Mouse (Mus musculus) limb, embryonic 14.5 days (tissue): ENCODE results near the gene Sema5a. TPM values are rescaled to one million over a fixed set of nuclear protein-coding genes. Genes with fewer than 3 reads are reported as not detected.

Experiments
- ATAC-seq: fragments of 200-750 bp; cut with Nextera tagmentation; 2 replicates; pipeline ENCODE4 v1.8.0; 2017; ENCODE audit warnings: low read depth, moderate number of reproducible peaks, moderate TSS enrichment; ENCODE audit not compliant: low FRiP score
- DNase-seq: peaks from one replicate; pipeline ENCODE4 v3.0.0-alpha.2; 2015; ENCODE audit warnings: low spot score
- H3K27ac ChIP-seq: fragments of 300-500 bp; sonication (generic); replicated peaks from 2 replicates; pipeline ENCODE4 v1.5.1; 2014; ENCODE audit warnings: low read depth, mild to moderate bottlenecking, low read length, moderate library complexity, mixed read lengths
- H3K27me3 ChIP-seq: fragments of 300-500 bp; sonication (generic); 2 replicates; pipeline ENCODE4 v1.6.1; 2014; ENCODE audit warnings: low read length, mixed read lengths; ENCODE audit not compliant: control insufficient read depth, insufficient read depth
- H3K36me3 ChIP-seq: fragments of 300-500 bp; sonication (generic); 2 replicates; pipeline ENCODE4 v1.6.1; 2014; ENCODE audit warnings: mild to moderate bottlenecking, low read length, moderate library complexity, mixed read lengths; ENCODE audit not compliant: control insufficient read depth, insufficient read depth
- H3K4me1 ChIP-seq: fragments of 300-500 bp; sonication (generic); 2 replicates; pipeline ENCODE4 v1.6.1; 2014; ENCODE audit warnings: antibody characterized with exemption, low read length, mixed read lengths; ENCODE audit not compliant: control insufficient read depth, insufficient read depth
- H3K4me2 ChIP-seq: fragments of 300-500 bp; sonication (generic); replicated peaks from 2 replicates; pipeline ENCODE4 v1.6.1; 2014; ENCODE audit warnings: low read depth, mild to moderate bottlenecking, low read length, moderate library complexity; ENCODE audit not compliant: severe bottlenecking
- H3K4me3 ChIP-seq: fragments of 300-500 bp; sonication (generic); replicated peaks from 2 replicates; pipeline ENCODE4 v1.5.1; 2014; ENCODE audit warnings: low read length
- H3K9ac ChIP-seq: fragments of 300-500 bp; sonication (generic); 2 replicates; pipeline ENCODE4 v1.6.1; 2014; ENCODE audit warnings: mild to moderate bottlenecking, low read depth, low read length, moderate library complexity; ENCODE audit not compliant: severe bottlenecking
- H3K9me3 ChIP-seq: fragments of 300-500 bp; sonication (generic); 2 replicates; pipeline ENCODE4 v1.6.1; 2016; ENCODE audit warnings: low read length; ENCODE audit not compliant: control insufficient read depth
- POLR2A ChIP-seq: fragments of 200-500 bp; IDR thresholded peaks from 2 replicates; pipeline ENCODE4 v1.8.0; 2012; ENCODE audit warnings: inconsistent platforms, mild to moderate bottlenecking, moderate library complexity, borderline replicate concordance; ENCODE audit not compliant: insufficient read depth, insufficient read length; ENCODE audit errors: extremely low read depth
- WGBS: fragments of 180-500 bp; shearing (Covaris S2); extraction: QIAGEN DNeasy Blood & Tissue Kit; methylation state at CpG from one replicate; pipeline ENCODE4 v1.1.7; 2014; 5-methylcytosine and 5-hydroxymethylcytosine counted together
- polyA plus RNA-seq, 2 experiments: library from polyadenylated mRNA; depleted of rRNA in 1 of 2; stranded (reverse) in 1 of 2; unstranded in 1 of 2; fragments of >200 nt; fragmentation: Nextera tagmentation in 1 of 2; extraction: Ambion mirVana in 1 of 2; gene quantifications; 2 replicates each; pipeline versions ENCODE4 v1.2.1 to v1.2.3; 2012 to 2014

Gene Sema5a
- polyA plus RNA-seq, 2 experiments: 33.0 to 36.6 TPM

GRCm38 (mm10) chr15:32233451-32233850 is 11.2 kb upstream of the Sema5a start:
- TF ChIP-seq POLR2A: no peak
- no peak for DNase-seq
- no peaks in the 10 kb centered on the region for H3K9me3 ChIP-seq
- H3K27ac ChIP-seq: no peak overlapping the region
- 93% methylated on average over 1 of the region's 1 CpGs for WGBS
- no peaks in the 10 kb centered on the region for H3K36me3 ChIP-seq
- H3K27me3 ChIP-seq: no peaks in the 10 kb centered on the region
- no peak overlapping the region for H3K4me3 ChIP-seq
- H3K4me2 ChIP-seq: no peak overlapping the region
- no peak overlapping the region for H3K9ac ChIP-seq
- ATAC-seq: no peak
- no peaks in the 10 kb centered on the region for H3K4me1 ChIP-seq

GRCm38 (mm10) chr15:32239099-32239498 is 5.5 kb upstream of the Sema5a start:
- no peak overlapping the region for H3K27ac ChIP-seq
- DNase-seq (no peak), ATAC-seq (no peak)
- no peak for TF ChIP-seq POLR2A
- no peaks in the 10 kb centered on the region; the same call in 1 of the 2 replicates for H3K4me1 ChIP-seq
- H3K27me3 ChIP-seq: no peaks in the 10 kb centered on the region
- no peaks in the 10 kb centered on the region for H3K9me3 ChIP-seq
- no peak overlapping the region for H3K4me2 ChIP-seq
- H3K9ac ChIP-seq: no peak overlapping the region
- WGBS: 95% methylated on average over 2 of the region's 2 CpGs
- H3K4me3 ChIP-seq: no peak overlapping the region
- H3K36me3 ChIP-seq: peaks cover 15% of the 10 kb centered on the region

- ATAC-seq: no peak
- H3K4me3 ChIP-seq: no peak overlapping the region
- WGBS: 83% methylated on average over 3 of the region's 3 CpGs
- TF ChIP-seq POLR2A: no peak
- no peak overlapping the region for H3K27ac ChIP-seq
- H3K9ac ChIP-seq: no peak overlapping the region
- no peaks in the 10 kb centered on the region for H3K9me3 ChIP-seq
- peaks cover 15% of the 10 kb centered on the region for H3K36me3 ChIP-seq
- H3K4me1 ChIP-seq: no peaks in the 10 kb centered on the region; the same call in 1 of the 2 replicates
- no peak for DNase-seq
- H3K4me2 ChIP-seq: no peak overlapping the region
- no peaks in the 10 kb centered on the region for H3K27me3 ChIP-seq
These were observed 4.5 kb upstream of the Sema5a start for GRCm38 (mm10) chr15:32240159-32240558.

GRCm38 (mm10) chr15:32241666-32242065 is 2.9 kb upstream of the Sema5a start:
- Histone ChIP-seq H3K4me1 (no peaks in the 10 kb centered on the region; the same call in 1 of the 2 replicates), H3K4me2 (no peak overlapping the region)

GRCm38 (mm10) chr15:32243096-32243785 is 1.4 kb upstream of the Sema5a start:
- Histone ChIP-seq H3K4me2 (peak overlapping the region; percentile 87), H3K4me1 (peaks cover 10% of the 10 kb centered on the region), H3K27ac (peak overlapping the region; percentile 83), H3K9me3 (no peaks in the 10 kb centered on the region), H3K27me3 (no peaks in the 10 kb centered on the region), H3K4me3 (peak overlapping the region; percentile 71), H3K9ac (peak overlapping the region; percentile 71), H3K36me3 (peaks cover 15% of the 10 kb centered on the region)
- WGBS: 51% methylated on average over 12 of the region's 12 CpGs
- DNase-seq: peak; percentile 78
- TF ChIP-seq POLR2A: no peak
- no peak for ATAC-seq

More at GRCm38 (mm10) chr15:32241666-32242065, 2.9 kb upstream of the Sema5a start:
- ATAC-seq (no peak), DNase-seq (no peak)
- WGBS: 95% methylated on average over 6 of the region's 6 CpGs
- Histone ChIP-seq H3K36me3 (peaks cover 15% of the 10 kb centered on the region), H3K27ac (no peak overlapping the region), H3K9ac (no peak overlapping the region), H3K9me3 (no peaks in the 10 kb centered on the region), H3K27me3 (no peaks in the 10 kb centered on the region), H3K4me3 (no peak overlapping the region)
- TF ChIP-seq POLR2A: no peak
